Mouse (Mus musculus) liver, embryonic 14.5 days (tissue): ENCODE results near the gene Me3. TPM values are rescaled to one million over a fixed set of nuclear protein-coding genes. Genes with fewer than 3 reads are reported as not detected.

Experiments used
- ATAC-seq: fragments of 200-750 bp; cut with Nextera tagmentation; 2 replicates; pipeline ENCODE4 v1.8.0; 2017; ENCODE audit warnings: moderate number of reproducible peaks, mild to moderate bottlenecking, moderate library complexity; ENCODE audit not compliant: insufficient read depth
- DNase-seq, 3 experiments: peaks; one replicate each; pipeline ENCODE4 v3.0.0-alpha.2; 2012 to 2013; ENCODE audit warnings: low read depth in 3 of 3, low spot score in 3 of 3
- H3K27ac ChIP-seq: fragments of 300-500 bp; sonication (generic); 2 replicates; pipeline ENCODE4 v1.5.1; 2014; ENCODE audit warnings: moderate library complexity, mild to moderate bottlenecking, control low read depth, inconsistent platforms
- H3K27me3 ChIP-seq: fragments of 300-500 bp; sonication (generic); 2 replicates; pipeline ENCODE4 v1.6.1; 2014; ENCODE audit warnings: mild to moderate bottlenecking, low read length, moderate library complexity; ENCODE audit not compliant: control insufficient read depth, insufficient read depth
- H3K36me3 ChIP-seq: fragments of 300-500 bp; sonication (generic); replicated peaks from 2 replicates; pipeline ENCODE4 v1.6.1; 2014; ENCODE audit warnings: low read depth; ENCODE audit not compliant: control insufficient read depth, insufficient read depth
- H3K4me1 ChIP-seq, 2 experiments: fragments of 200-500 bp in 1 of 2; fragments of 300-500 bp in 1 of 2; sonication (generic) in 1 of 2; replicated peaks; 2 replicates each; pipeline ENCODE4 v1.6.1; 2012 to 2014; ENCODE audit warnings: antibody characterized with exemption in 1 of 2, inconsistent platforms in 1 of 2, low read length in 1 of 2; ENCODE audit not compliant: control insufficient read depth in 2 of 2, insufficient read depth in 2 of 2
- H3K4me2 ChIP-seq: fragments of 300-500 bp; sonication (generic); 2 replicates; pipeline ENCODE4 v1.6.1; 2014; ENCODE audit warnings: low read depth, mild to moderate bottlenecking, control low read depth, moderate library complexity
- H3K4me3 ChIP-seq, 2 experiments: fragments of 200-500 bp in 1 of 2; fragments of 300-500 bp in 1 of 2; sonication (generic) in 1 of 2; 2 replicates each; pipeline ENCODE4 v1.5.1; 2012 to 2014; ENCODE audit warnings: low read depth in 2 of 2, low read length in 2 of 2, mild to moderate bottlenecking in 2 of 2, control low read depth in 1 of 2, inconsistent platforms in 1 of 2, moderate library complexity in 1 of 2; ENCODE audit not compliant: insufficient read depth in 1 of 2
- H3K9ac ChIP-seq: fragments of 300-500 bp; sonication (generic); replicated peaks from 2 replicates; pipeline ENCODE4 v1.6.1; 2014; ENCODE audit warnings: mild to moderate bottlenecking, control low read depth, moderate library complexity
- H3K9me3 ChIP-seq: fragments of 300-500 bp; sonication (generic); 2 replicates; pipeline ENCODE4 v1.6.1; 2016; ENCODE audit warnings: low read length, mixed read lengths; ENCODE audit not compliant: control insufficient read depth
- CTCF ChIP-seq: IDR thresholded peaks from 2 replicates; pipeline ENCODE4 v1.5.1; 2016; ENCODE audit warnings: antibody characterized with exemption, low read depth, control low read depth
- EP300 ChIP-seq: IDR thresholded peaks from 2 replicates; pipeline ENCODE4 v1.6.1; 2016; ENCODE audit warnings: antibody characterized with exemption, low read depth
- WGBS: fragments of 180-500 bp; shearing (Covaris S2); extraction: QIAGEN DNeasy Blood & Tissue Kit; methylation state at CpG from one replicate; pipeline ENCODE4 v1.1.7; 2014; ENCODE audit not compliant: insufficient replicate concordance; 5-methylcytosine and 5-hydroxymethylcytosine counted together
- polyA plus RNA-seq, 2 experiments: library from polyadenylated mRNA; depleted of rRNA in 1 of 2; stranded (reverse) in 1 of 2; unstranded in 1 of 2; fragments of >200 nt; fragmentation: Nextera tagmentation in 1 of 2; extraction: Ambion mirVana in 1 of 2; gene quantifications; 2 replicates each; pipeline versions ENCODE4 v1.2.1 to v1.2.3; 2012 to 2014

The Me3 gene
- polyA plus RNA-seq (2012; rRNA removed): 0.03 TPM in 1 of 2 replicates, not detected in the other
- polyA plus RNA-seq (2014; fragmentation: Nextera tagmentation; extraction: Ambion mirVana): not detected in 2 replicates

DNA sequence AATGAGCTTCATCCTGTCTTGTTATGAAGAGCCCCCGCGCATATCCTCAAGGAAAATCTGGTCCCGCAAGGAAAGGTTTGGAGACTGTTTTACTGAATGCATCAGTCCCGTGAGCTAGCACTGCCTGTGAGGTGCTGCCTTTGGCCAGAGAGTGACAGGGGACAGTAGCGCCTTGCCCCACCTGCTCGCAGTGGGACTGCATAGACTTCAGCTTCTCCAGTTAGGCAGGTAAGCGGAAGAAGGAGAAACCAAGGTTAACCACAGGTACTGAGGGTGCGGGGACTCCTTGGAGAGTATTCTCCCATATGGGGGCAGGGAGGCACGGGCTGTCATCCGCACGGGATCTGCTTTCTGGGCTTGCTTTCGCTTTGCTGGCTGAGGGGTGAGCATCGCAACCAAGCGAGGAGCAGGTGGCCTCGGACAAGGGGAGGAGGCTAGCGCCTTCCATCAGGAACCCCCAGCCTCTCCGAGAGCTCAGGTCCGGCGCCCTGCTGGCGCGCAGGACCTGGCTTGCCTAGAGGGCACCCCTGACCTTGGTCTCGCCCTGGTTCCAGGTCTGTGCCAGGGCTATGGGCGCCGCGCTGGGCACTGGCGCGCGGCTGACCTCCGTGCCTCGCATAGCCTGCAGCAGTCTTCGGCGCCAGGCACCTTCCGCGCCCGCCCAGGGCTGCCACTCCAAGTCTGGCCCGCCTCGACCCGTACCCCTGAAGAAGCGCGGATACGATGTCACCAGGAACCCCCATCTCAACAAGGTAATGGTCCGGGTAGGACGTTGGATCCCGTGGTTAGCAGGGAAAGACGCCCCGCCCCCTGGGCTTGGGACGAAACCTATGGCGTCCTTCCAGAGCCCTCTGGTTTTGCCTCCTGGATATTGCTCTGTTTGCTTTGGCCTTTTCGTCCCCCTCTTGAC lies at the start of gene Me3:
Me3 (plus strand) TSS at position 51 of the 910 bp plus-strand sequence.
- H3K4me2 ChIP-seq: peak within 1 kb of the TSS; percentile 60
- H3K27ac ChIP-seq: no peak within 1 kb of the TSS
- no peaks in the 10 kb centered on the region for H3K4me1 ChIP-seq
- H3K9ac ChIP-seq: no peak within 1 kb of the TSS
- no peak for ATAC-seq
- TF ChIP-seq CTCF (no peak), EP300 (no peak)
- 8% methylated on average over 44 of the region's 49 CpGs for WGBS
- DNase-seq: no peak
- H3K36me3 ChIP-seq: no peaks in the 10 kb centered on the region
- no peaks in the 10 kb centered on the region for H3K27me3 ChIP-seq
- peak within 1 kb of the TSS; percentile 20 to 44 for H3K4me3 ChIP-seq
- H3K9me3 ChIP-seq: no peaks in the 10 kb centered on the region

DNA sequence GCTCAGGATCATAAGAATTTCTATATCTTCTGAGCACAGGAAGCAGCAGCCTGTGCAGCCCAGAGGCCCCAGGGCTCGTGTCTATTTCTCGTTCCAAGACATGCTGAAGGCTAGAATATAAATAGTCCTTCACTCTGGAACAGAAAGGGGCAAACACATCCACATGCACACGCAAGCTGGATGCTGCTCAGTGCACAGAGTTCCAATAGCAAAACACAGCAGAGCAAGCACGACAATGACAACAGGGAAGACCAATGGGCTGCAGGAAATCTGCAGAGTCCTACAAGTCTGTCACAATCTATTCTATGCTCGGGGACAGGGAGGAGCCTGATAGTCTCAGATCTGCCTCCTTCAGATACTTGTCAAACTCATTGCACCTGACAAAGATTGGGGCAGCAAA lies 42.2 kb upstream of the Me3 start:
- DNase-seq: no peak
- H3K27me3 ChIP-seq: no peaks in the 10 kb centered on the region
- H3K4me2 ChIP-seq: no peak overlapping the region
- H3K27ac ChIP-seq: no peak overlapping the region
- no peaks in the 10 kb centered on the region for H3K9me3 ChIP-seq
- H3K4me3 ChIP-seq: no peak overlapping the region
- no peak for TF ChIP-seq CTCF
- no peak for TF ChIP-seq EP300
- no peak for ATAC-seq
- H3K4me1 ChIP-seq: no peaks in the 10 kb centered on the region
- 38% methylated on average over 5 of the region's 5 CpGs for WGBS
- no peak overlapping the region; the same call in 1 of the 2 replicates for H3K9ac ChIP-seq
- H3K36me3 ChIP-seq: no peaks in the 10 kb centered on the region

DNA sequence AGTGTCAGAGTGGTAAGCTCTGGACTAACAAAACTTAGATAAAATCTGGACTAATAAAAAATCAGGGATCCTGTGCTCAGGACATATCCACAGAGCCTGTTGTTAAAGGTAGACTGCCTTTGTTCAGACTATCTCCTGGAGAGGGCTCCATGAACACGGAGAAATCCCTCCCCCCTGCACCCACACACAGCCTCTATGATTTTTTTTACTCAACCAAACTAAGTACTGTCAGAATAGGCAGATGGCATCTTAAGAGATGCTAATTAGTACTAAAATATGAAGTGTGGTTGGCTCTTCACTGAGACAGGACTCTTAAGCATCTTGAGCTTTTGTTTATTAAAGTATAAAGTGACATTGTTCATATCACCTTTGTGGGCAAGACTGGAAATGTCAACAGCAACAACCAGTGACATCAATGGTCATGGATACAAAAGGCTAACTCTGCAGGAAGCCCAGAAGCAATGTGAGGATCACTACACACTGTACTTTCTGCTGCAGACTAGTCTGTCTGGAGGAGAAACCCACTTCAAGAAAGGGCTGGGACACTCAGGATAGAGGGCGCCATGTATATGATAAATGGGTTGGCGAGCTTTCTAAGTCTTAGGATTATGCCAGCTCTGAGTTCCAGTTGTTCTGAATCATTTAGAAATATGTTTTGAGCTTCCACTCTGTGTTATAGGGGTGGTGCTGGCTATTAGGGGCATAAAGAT lies 41.5 kb upstream of the Me3 start:
- Histone ChIP-seq H3K4me3 (no peak overlapping the region), H3K9me3 (no peaks in the 10 kb centered on the region), H3K27ac (no peak overlapping the region), H3K4me2 (no peak overlapping the region), H3K4me1 (no peaks in the 10 kb centered on the region), H3K9ac (no peak overlapping the region), H3K27me3 (no peaks in the 10 kb centered on the region), H3K36me3 (no peaks in the 10 kb centered on the region)
- ATAC-seq (no peak), DNase-seq (no peak)
- 53% methylated on average over 3 of the region's 3 CpGs for WGBS
- TF ChIP-seq EP300: no peak
- no peak for TF ChIP-seq CTCF

DNA sequence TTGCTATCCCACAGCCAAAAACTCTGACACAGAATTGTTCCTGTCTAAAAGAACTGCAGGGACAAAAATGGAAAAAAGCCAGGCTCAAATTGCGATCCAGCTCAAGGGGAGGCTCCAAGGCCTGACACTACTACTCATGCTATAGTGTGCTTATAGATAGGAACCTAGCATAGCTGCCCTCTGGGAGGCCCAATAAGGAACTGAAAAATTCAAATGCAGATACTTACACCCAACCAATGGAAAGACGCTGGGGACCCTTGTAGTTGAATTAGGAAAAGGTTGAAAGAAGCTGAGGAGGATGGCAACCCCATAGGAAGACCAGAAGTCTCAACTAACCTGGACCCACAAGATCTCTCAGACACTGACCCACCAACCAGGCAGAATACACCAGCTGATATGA lies 36.4 kb upstream of the Me3 start:
- Histone ChIP-seq H3K4me1 (no peaks in the 10 kb centered on the region), H3K27ac (no peak overlapping the region), H3K27me3 (no peaks in the 10 kb centered on the region), H3K4me2 (no peak overlapping the region), H3K4me3 (no peak overlapping the region), H3K9me3 (no peaks in the 10 kb centered on the region), H3K36me3 (no peaks in the 10 kb centered on the region), H3K9ac (no peak overlapping the region)
- no peak for DNase-seq
- no peak for ATAC-seq
- no peak for TF ChIP-seq EP300
- WGBS: 53% methylated on average over 2 of the region's 2 CpGs
